Mouse (Mus musculus): ENCODE measurements at regions not wholly inside any gene's neighbourhood (a gene's known extent, or its start where the extent isn't known, plus 50 kb on each side); places are given as distances from the start of the nearest gene placed in this dataset.

DNA sequence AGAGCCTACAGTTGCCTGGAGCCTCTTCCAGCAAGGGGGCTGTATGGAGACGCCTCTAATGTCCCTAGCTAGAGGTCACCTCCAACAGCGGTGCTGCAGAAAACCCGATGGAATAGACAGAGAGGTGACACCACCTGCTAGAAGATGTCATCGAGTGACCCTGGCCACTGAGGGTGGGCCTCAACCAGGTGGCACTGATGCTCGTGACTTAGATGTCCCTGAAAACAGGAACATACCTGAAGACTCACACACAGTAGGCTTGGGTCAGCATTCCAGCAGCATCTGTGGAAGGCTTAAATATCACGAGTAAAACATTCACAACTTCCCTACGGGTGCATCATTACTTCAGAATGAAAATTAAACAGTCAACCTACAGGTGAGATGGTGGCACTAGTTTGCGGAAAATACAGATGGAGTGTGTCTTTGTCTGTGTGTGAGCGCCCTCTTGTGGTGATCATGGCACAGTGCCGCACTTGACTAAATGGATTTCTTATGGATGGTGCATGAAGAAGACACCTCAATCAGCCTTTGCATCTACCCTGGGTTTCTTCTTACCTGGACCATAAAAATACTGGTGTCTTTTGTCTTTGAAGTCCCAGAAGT is 86.2 kb upstream of the Smad3 start:
- peak; percentile 40; the same call in 1 of the 2 replicates for ATAC-seq (ENCODE audit: low FRiP score)
- no peak overlapping the region for H3K27ac ChIP-seq
- H3K27me3 ChIP-seq = peaks cover 11% of the 10 kb centered on the region
- no peak overlapping the region for H3K4me3 ChIP-seq
- no peaks in the 10 kb centered on the region for H3K36me3 ChIP-seq
- H3K4me1 ChIP-seq = no peaks in the 10 kb centered on the region
- no peak overlapping the region for H3K4me2 ChIP-seq (replicated peaks)
- WGBS = 33% methylated on average over 10 of the region's 10 CpGs
- H3K9me3 ChIP-seq (replicated peaks) = no peaks in the 10 kb centered on the region
- no peak overlapping the region for H3K9ac ChIP-seq

- Histone ChIP-seq H3K27me3 (peaks cover 11% of the 10 kb centered on the region), H3K27ac (no peak overlapping the region), H3K36me3 (no peaks in the 10 kb centered on the region), H3K9me3 (replicated peaks) (no peaks in the 10 kb centered on the region), H3K4me3 (no peak overlapping the region), H3K9ac (no peak overlapping the region), H3K4me2 (replicated peaks) (no peak overlapping the region), H3K4me1 (no peaks in the 10 kb centered on the region)
- ATAC-seq (ENCODE audit: low FRiP score) = 0 out of 2 replicates have a peak, but pooled peaks have one; percentile 11
- WGBS = 64% methylated on average over 2 of the region's 2 CpGs
Measured at GRCm38 (mm10) chr9:63843431-63843830, 85.6 kb upstream of the Smad3 start.

GRCm38 (mm10) chr9:63841102-63841501 is 83.3 kb upstream of the Smad3 start:
- Histone ChIP-seq H3K9me3 (replicated peaks) (no peaks in the 10 kb centered on the region), H3K4me2 (replicated peaks) (no peak overlapping the region), H3K27me3 (peaks cover 11% of the 10 kb centered on the region), H3K27ac (no peak overlapping the region), H3K9ac (no peak overlapping the region), H3K4me3 (no peak overlapping the region), H3K4me1 (no peaks in the 10 kb centered on the region; the same call in 1 of the 2 replicates), H3K36me3 (no peaks in the 10 kb centered on the region)
- ATAC-seq (ENCODE audit: low FRiP score) = no peak
- WGBS = 88% methylated on average over 14 of the region's 14 CpGs

DNA sequence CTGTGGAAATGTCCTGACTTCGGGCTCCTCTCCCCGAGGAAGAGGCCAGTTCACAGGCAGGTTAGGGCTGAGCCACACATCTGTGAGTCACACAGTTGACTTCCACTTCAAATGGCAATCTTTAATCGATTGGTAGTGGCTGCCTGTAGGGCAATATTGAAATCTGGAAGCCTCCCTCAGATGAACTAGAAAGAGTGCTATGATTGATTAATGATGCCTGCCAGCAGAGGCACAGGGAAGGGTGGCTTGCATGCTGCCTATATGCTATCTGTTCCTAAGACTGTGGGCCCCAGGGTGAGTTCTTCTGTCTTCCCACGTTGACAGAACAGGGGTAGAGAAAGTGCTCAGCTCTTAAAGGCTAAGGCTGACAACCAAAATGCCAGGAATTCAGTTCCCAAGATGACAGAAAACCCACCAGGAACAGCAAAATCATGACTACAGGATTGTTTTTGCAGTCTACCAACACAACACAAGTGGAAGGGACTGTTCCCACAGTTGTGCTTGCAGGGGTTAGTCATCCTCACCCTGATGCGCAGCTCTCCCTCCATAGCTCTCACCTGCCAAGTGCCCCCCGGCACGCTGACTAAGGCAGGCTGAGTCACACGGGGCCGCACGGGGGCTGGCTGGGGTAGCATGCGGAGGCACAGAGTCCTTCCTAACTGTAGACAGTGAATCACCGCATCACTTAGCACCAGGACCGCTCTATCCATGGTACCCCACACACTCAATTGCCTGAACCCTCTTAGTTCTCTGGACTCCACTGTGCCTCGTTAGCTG is 81.4 kb upstream of the Smad3 start:
- 89% methylated on average over 14 of the region's 14 CpGs for WGBS
- no peak overlapping the region for H3K4me3 ChIP-seq
- no peak overlapping the region for H3K27ac ChIP-seq
- ATAC-seq (ENCODE audit: low FRiP score) = no peak
- no peaks in the 10 kb centered on the region for H3K36me3 ChIP-seq
- no peak overlapping the region for H3K9ac ChIP-seq
- H3K27me3 ChIP-seq = no peaks in the 10 kb centered on the region; the same call in 1 of the 2 replicates
- no peaks in the 10 kb centered on the region for H3K9me3 ChIP-seq (replicated peaks)
- no peak overlapping the region for H3K4me2 ChIP-seq (replicated peaks)
- H3K4me1 ChIP-seq = peaks cover 5% of the 10 kb centered on the region; the same call in 1 of the 2 replicates

DNA sequence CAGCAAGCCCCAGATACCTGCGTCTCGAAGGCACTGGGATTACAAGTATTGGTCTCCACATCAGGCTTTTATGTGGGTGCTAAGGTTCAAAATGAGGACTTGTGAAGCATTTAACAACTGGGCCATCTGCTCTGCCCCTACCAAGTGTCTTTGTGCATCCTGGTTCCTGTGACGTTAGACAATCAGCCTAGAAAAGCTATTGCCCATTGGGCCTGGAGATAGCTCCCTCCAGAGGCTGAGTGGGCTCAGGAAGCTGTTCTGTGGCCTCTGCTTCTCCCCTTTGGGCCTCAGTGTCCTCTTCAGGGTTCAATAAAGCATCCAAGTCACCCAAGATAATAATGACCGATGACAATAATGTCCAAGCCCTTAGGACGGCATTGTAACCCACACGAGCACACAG is 79.8 kb upstream of the Smad3 start:
- peaks cover 5% of the 10 kb centered on the region; the same call in 1 of the 2 replicates for H3K4me1 ChIP-seq
- H3K36me3 ChIP-seq = no peaks in the 10 kb centered on the region
- no peak overlapping the region for H3K9ac ChIP-seq
- no peaks in the 10 kb centered on the region; the same call in 1 of the 2 replicates for H3K27me3 ChIP-seq
- H3K4me2 ChIP-seq (replicated peaks) = no peak overlapping the region
- no peak overlapping the region for H3K4me3 ChIP-seq
- no peak overlapping the region for H3K27ac ChIP-seq
- WGBS = 80% methylated on average over 6 of the region's 6 CpGs
- no peaks in the 10 kb centered on the region for H3K9me3 ChIP-seq (replicated peaks)
- ATAC-seq (ENCODE audit: low FRiP score) = no peak

GRCm38 (mm10) chr9:63836565-63837284 is 78.9 kb upstream of the Smad3 start:
- no peak overlapping the region for H3K27ac ChIP-seq
- 71% methylated on average over 5 of the region's 5 CpGs for WGBS
- H3K27me3 ChIP-seq = no peaks in the 10 kb centered on the region; the same call in 1 of the 2 replicates
- no peak overlapping the region for H3K9ac ChIP-seq
- peaks cover 5% of the 10 kb centered on the region; the same call in 1 of the 2 replicates for H3K4me1 ChIP-seq
- no peak for ATAC-seq (ENCODE audit: low FRiP score)
- H3K4me3 ChIP-seq = no peak overlapping the region
- H3K36me3 ChIP-seq = no peaks in the 10 kb centered on the region
- H3K4me2 ChIP-seq (replicated peaks) = no peak overlapping the region
- H3K9me3 ChIP-seq (replicated peaks) = no peaks in the 10 kb centered on the region

DNA sequence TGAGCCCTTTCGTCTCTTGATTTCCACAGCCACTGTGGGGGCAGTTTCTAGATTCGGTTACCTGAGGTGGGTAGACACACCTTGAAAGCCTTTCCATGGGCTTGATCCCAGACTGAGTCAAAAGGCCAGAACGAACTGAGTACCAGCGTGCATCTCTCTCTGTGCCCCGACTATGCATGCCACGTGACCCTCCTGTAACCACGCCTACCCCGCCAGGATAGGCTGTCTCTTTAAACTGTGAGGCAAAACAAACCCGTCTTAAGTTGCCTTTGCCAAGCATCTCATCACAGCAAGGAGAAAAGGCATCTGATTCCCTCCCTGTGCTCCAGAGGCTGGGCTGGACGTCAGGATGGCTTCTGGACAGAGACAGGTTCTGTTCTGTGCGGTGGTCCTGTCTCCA is 78.2 kb upstream of the Smad3 start:
- Histone ChIP-seq H3K4me1 (peaks cover 5% of the 10 kb centered on the region; the same call in 1 of the 2 replicates), H3K9me3 (replicated peaks) (no peaks in the 10 kb centered on the region), H3K4me2 (replicated peaks) (no peak overlapping the region), H3K4me3 (no peak overlapping the region), H3K27me3 (no peaks in the 10 kb centered on the region; the same call in 1 of the 2 replicates), H3K36me3 (no peaks in the 10 kb centered on the region), H3K27ac (no peak overlapping the region), H3K9ac (no peak overlapping the region; the same call in 1 of the 2 replicates)
- 36% methylated on average over 11 of the region's 11 CpGs for WGBS
- no peak for ATAC-seq (ENCODE audit: low FRiP score)

GRCm38 (mm10) chr9:63834416-63834815 is 76.6 kb upstream of the Smad3 start:
- H3K9me3 ChIP-seq (replicated peaks) = no peaks in the 10 kb centered on the region
- WGBS = 76% methylated on average over 3 of the region's 3 CpGs

DNA sequence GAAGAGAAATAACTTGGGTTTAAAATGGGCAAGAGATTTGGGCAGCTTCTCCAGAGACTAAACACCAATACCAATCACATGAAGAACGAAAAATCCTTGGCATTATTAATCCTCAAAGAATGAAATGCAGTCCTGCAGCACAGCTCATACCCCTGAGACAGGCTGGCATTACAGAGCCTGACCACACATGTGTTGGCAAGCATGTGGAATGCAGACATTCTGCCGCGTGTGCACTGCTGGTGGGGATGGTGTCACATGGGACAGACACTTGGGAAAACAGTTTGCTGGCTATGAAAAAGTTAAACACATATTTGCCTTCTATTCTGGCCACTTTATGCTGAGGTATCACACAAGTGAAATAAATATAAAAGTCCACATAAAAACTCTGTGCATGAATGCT is 60.4 kb upstream of the Smad3 start:
- Histone ChIP-seq H3K27me3 (no peaks in the 10 kb centered on the region), H3K4me2 (replicated peaks) (no peak overlapping the region), H3K4me3 (no peak overlapping the region), H3K9me3 (replicated peaks) (no peaks in the 10 kb centered on the region; the same call in 1 of the 2 replicates), H3K36me3 (no peaks in the 10 kb centered on the region), H3K4me1 (no peaks in the 10 kb centered on the region), H3K9ac (no peak overlapping the region), H3K27ac (no peak overlapping the region)
- 79% methylated on average over 3 of the region's 3 CpGs for WGBS
- no peak for ATAC-seq (ENCODE audit: low FRiP score)

More at GRCm38 (mm10) chr9:63834416-63834815, 76.6 kb upstream of the Smad3 start:
- Histone ChIP-seq H3K9ac (no peak overlapping the region), H3K36me3 (no peaks in the 10 kb centered on the region), H3K27ac (no peak overlapping the region), H3K4me2 (replicated peaks) (no peak overlapping the region), H3K4me1 (peaks cover 5% of the 10 kb centered on the region; the same call in 1 of the 2 replicates), H3K4me3 (no peak overlapping the region), H3K27me3 (no peaks in the 10 kb centered on the region; the same call in 1 of the 2 replicates)
- ATAC-seq (ENCODE audit: low FRiP score) = no peak

- 57% methylated on average over 2 of the region's 2 CpGs for WGBS
- H3K36me3 ChIP-seq = no peaks in the 10 kb centered on the region
Measured at GRCm38 (mm10) chr9:63816540-63816939, 58.7 kb upstream of the Smad3 start.

GRCm38 (mm10) chr9:63809901-63810587 is 52.2 kb upstream of the Smad3 start:
- no peaks in the 10 kb centered on the region for H3K9me3 ChIP-seq (replicated peaks)
- no peak overlapping the region for H3K27ac ChIP-seq
- H3K4me1 ChIP-seq = peaks cover 9% of the 10 kb centered on the region; the same call in 1 of the 2 replicates
- H3K4me2 ChIP-seq (replicated peaks) = no peak overlapping the region
- 36% methylated on average over 3 of the region's 3 CpGs for WGBS
- no peak overlapping the region for H3K9ac ChIP-seq
- no peak overlapping the region for H3K4me3 ChIP-seq
- ATAC-seq (ENCODE audit: low FRiP score) = no peak
- H3K27me3 ChIP-seq = no peaks in the 10 kb centered on the region
- no peaks in the 10 kb centered on the region for H3K36me3 ChIP-seq

More at GRCm38 (mm10) chr9:63816540-63816939, 58.7 kb upstream of the Smad3 start:
- Histone ChIP-seq H3K4me2 (replicated peaks) (no peak overlapping the region), H3K27me3 (no peaks in the 10 kb centered on the region), H3K4me3 (no peak overlapping the region), H3K9ac (no peak overlapping the region), H3K4me1 (peaks cover 5% of the 10 kb centered on the region; the same call in 1 of the 2 replicates), H3K9me3 (replicated peaks) (no peaks in the 10 kb centered on the region; the same call in 1 of the 2 replicates), H3K27ac (no peak overlapping the region)
- ATAC-seq (ENCODE audit: low FRiP score) = no peak

Data from hindbrain, embryonic 12.5 days (tissue).